Mouse (Mus musculus): ENCODE measurements around the gene Nfix. TPM values are rescaled to one million over a fixed set of nuclear protein-coding genes. Genes with fewer than 3 reads are reported as not detected.

Gene Nfix
- polyA plus RNA-seq, 1 experiment from 2014 or later = 28.7 TPM

DNA sequence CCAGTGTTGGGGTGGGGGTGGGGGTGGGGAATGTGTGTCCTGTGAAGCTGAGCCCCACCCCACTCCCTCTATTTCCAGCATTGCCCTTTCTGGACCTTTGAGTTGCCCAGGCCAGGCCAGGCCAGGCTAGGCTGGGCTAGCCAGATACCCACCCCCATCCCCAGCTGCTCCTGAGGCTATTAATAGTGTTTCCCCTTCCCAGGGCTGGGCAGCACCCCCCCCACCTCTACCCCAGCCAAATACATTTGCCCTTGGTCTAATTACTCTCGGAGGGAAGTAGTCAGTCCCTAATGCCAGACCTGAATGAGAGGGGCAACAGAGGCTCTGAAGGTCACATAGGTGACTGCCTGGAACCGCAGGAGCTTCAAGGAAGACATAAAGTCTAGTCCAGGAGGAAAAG lies 64.5 kb downstream of the Nfix start:
- WGBS = 37% methylated on average over 2 of the region's 2 CpGs
- Histone ChIP-seq H3K27ac (replicated peaks) (no peak overlapping the region; the same call in 1 of the 2 replicates), H3K36me3 (no peaks in the 10 kb centered on the region), H3K27me3 (peaks cover 76% of the 10 kb centered on the region), H3K4me2 (no peak overlapping the region), H3K9me3 (no peaks in the 10 kb centered on the region), H3K4me3 (no peak overlapping the region), H3K4me1 (replicated peaks) (peaks cover 97% of the 10 kb centered on the region), H3K9ac (peak overlapping the region; percentile 13)
- ATAC-seq (ENCODE audit: low read depth) = no peak

DNA sequence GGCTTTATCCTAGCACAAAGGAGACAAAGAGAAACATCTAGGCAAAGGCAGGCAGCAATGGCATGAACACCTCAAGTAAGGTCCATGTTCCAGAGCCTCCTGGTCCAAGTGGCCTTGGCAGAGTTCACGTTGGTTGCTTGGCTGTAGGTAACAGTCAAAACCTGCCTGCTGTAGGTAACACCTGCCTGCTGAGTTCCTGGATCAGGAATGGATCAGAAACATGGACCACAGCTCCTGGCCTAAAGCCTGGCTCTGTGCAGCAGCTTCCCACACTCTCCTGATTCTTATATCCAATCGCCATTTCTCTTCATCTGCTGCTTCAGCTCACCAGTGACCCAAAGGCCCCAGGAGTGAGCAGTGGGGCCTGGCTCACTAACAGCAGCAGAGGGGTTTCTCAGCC lies 65.5 kb downstream of the Nfix start:
- WGBS = 80% methylated on average over 2 of the region's 2 CpGs
- Histone ChIP-seq H3K4me1 (replicated peaks) (peaks cover 97% of the 10 kb centered on the region), H3K36me3 (no peaks in the 10 kb centered on the region), H3K9ac (no peak overlapping the region), H3K4me2 (no peak overlapping the region), H3K27ac (replicated peaks) (no peak overlapping the region), H3K27me3 (peaks cover 67% of the 10 kb centered on the region), H3K9me3 (no peaks in the 10 kb centered on the region), H3K4me3 (no peak overlapping the region)
- ATAC-seq (ENCODE audit: low read depth) = no peak

DNA sequence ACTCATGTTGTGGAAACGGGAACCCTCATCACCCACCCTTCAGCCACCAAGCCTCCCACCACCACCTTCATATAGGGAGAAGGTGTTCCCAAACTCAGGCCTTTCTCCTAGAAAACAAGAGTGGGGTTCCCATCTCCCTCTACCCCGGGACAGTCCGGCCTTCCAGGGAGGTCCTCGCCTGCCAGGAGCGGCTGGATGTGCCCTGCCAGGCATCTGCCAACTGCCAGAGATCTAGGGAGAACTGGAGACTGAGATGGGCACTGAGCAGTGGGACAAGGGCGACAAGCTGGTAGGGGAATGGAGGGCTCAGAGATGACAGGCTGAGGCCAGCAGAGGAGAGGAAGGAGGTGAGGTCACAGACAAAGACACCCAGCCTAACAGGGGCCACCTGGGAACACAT lies 66.2 kb downstream of the Nfix start:
- WGBS = 92% methylated on average over 6 of the region's 6 CpGs
- Histone ChIP-seq H3K9me3 (no peaks in the 10 kb centered on the region), H3K27me3 (peaks cover 59% of the 10 kb centered on the region), H3K4me3 (no peak overlapping the region), H3K4me2 (no peak overlapping the region), H3K4me1 (replicated peaks) (peaks cover 97% of the 10 kb centered on the region), H3K9ac (no peak overlapping the region), H3K27ac (replicated peaks) (0 out of 2 replicates have a peak overlapping the region, but pooled peaks have one; percentile 3), H3K36me3 (no peaks in the 10 kb centered on the region)
- no peak for ATAC-seq (ENCODE audit: low read depth)

DNA sequence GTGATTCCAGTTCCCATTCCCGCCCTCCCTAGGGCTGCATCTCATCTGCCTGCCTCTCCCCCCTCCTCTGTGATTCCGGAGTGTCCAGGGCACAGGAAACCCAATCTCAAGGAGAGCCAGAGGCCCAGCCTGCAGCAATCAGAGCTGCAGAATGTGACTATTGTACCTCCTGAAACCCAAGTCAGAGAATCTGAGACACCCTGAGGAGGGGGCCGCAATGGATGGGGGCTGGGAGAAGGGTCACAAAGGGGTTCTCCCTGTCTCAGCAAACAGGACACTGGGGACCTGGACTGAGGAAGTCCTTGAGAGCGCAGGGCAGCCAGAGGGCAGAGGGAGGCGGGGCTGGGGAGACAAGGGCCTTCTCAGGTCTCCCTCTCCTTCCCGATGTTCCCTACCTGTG lies 67.1 kb downstream of the Nfix start:
- Histone ChIP-seq H3K27ac (replicated peaks) (peak overlapping the region; percentile 90), H3K27me3 (peaks cover 50% of the 10 kb centered on the region)
- WGBS = 49% methylated on average over 6 of the region's 6 CpGs

DNA sequence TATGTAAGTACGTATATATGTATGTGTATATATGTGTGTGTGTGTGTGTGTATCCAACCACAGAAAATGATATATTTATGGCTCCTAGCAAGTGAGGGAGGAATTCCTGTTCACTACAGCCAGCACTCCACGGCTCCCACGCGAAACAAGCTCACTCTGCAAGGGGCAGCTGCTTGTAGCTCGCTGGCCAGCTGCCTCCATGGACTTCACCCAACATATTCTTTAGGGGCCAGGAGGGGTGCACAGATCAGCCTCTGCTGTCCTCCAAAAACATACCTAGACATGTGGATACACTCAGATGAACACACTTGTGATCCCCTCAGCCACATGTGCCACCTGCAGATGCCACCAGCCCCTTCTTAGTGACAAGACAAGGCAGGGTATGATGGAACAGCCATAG lies 67.6 kb downstream of the Nfix start:
- H3K9me3 ChIP-seq = no peaks in the 10 kb centered on the region
- no peak for ATAC-seq (ENCODE audit: low read depth)
- WGBS = 51% methylated on average over 5 of the region's 5 CpGs
- H3K9ac ChIP-seq = no peak overlapping the region
- no peak overlapping the region for H3K4me3 ChIP-seq
- H3K27ac ChIP-seq (replicated peaks) = peak overlapping the region; percentile 90
- H3K4me1 ChIP-seq (replicated peaks) = peaks cover 97% of the 10 kb centered on the region
- 0 out of 2 replicates have a peak, but pooled peaks cover 2% of the 10 kb centered on the region for H3K36me3 ChIP-seq
- H3K27me3 ChIP-seq = peaks cover 45% of the 10 kb centered on the region
- no peak overlapping the region for H3K4me2 ChIP-seq

More for the DNA sequence above, 67.1 kb downstream of the Nfix start:
- Histone ChIP-seq H3K36me3 (no peaks in the 10 kb centered on the region), H3K4me2 (no peak overlapping the region), H3K4me3 (no peak overlapping the region), H3K4me1 (replicated peaks) (peaks cover 97% of the 10 kb centered on the region), H3K9ac (0 out of 2 replicates have a peak overlapping the region, but pooled peaks have one; percentile 31), H3K9me3 (no peaks in the 10 kb centered on the region)
- no peak for ATAC-seq (ENCODE audit: low read depth)

DNA sequence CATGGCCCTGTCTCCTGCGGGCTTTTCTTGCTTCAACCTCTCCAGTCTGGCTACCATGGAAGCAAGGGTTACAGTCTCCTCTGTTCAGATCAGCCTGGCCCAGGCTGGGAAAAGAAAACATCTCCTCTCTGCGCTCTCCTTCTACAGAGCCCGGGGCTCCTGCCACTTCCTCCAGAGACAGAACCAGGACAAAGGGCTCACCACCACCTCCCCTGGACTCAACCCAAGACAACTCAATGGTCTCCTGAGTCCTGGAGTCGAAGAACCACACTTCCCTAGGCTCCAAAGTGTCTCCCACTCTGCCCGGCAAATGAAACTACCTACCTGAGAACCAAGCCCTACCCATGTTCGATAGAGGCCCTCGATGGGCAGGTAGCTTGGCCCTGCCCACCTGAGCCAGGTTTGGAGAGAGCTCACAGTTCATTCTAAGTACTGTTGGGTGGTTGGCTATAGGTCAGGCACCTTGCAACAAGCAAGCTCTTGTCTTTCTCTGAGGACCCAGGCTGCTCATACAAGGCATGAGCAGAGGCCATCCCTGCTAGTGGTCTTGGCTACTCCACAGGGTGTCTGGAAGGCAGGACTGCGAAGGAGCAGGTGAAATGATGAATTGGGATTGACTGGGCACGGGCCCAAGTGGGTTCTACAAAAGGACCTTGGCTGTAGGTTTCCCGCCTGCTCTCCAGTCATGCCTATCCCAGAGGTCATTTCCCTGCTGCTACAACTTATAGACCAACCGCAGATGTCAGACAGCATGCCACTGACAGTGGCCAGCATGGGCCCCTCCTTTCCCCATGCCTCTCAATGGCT lies 68.6 kb downstream of the Nfix start:
- peaks cover 95% of the 10 kb centered on the region for H3K4me1 ChIP-seq (replicated peaks)
- 62% methylated on average over 11 of the region's 11 CpGs for WGBS
- H3K4me3 ChIP-seq = no peak overlapping the region
- H3K4me2 ChIP-seq = no peak overlapping the region
- peak overlapping the region; percentile 90 for H3K27ac ChIP-seq (replicated peaks)
- no peaks in the 10 kb centered on the region for H3K9me3 ChIP-seq
- H3K36me3 ChIP-seq = peaks cover 12% of the 10 kb centered on the region; the same call in 1 of the 2 replicates
- ATAC-seq (ENCODE audit: low read depth) = no peak
- peak overlapping the region; percentile 47 for H3K9ac ChIP-seq
- H3K27me3 ChIP-seq = peaks cover 36% of the 10 kb centered on the region

DNA sequence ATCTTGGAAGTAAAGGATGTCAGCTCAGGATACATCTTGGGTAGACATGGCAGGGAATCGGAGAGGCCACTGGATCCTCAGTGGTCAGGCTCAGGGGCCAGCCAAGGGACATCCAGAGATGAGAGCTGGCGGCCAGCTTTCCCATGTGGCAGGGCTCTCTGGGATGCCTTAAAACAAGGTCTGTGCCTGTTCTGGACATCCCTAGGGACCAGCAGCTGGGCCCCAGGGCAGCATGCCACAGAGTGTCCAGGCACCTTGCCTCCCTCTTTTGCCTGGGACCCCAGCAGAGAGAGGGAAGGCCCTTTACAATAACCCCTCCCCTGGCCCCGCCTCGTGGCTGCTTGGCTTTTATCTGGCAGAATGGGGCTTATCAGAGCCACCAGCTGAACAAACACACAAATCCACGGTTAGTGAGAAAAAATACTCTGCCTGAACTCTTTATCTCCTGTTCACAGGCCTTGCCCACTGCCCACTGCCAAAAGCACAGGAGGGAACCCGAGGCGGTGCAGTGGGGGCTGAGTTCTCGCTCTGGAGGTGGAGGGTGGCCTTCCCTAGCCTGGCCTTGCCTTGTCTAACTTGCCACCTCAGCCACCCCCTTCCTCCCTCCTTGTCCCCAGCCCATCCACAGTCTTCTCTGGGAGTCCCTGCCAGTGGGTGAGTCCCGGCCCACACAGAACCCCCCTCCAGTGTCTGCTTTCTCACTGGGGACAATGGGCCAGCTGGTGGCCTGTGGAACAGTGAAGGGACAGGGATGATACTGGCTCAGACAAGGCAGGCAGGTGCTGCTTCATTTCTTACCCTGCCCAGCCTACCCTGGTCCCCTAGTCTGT lies 69.4 kb downstream of the Nfix start:
- ATAC-seq (ENCODE audit: low read depth) = peak; percentile 30; the same call in 1 of the 2 replicates
- H3K9ac ChIP-seq = peak overlapping the region; percentile 47; the same call in 1 of the 2 replicates
- WGBS = 34% methylated on average over 9 of the region's 9 CpGs

DNA sequence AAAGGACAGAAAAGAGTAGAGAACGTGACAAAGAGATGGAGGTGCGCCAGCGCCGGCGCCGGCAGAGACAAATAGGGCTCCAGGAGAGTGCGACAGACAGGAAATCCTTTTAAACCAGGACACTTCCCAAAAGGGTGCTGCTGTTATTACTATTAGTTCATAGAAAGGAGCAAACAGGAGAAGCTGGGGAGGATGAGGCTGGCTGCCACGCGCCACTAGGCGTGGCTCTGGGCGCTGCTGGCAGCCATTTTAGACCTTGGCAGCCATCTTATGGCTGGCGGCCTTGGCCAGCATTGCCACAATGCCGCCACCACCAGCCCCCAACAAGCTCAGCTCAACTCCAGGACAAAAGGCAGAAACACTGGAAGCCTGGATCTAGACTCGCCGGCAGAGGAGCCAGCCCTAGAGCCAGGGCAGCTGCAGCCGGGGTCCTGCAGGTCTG lies 70.2 kb downstream of the Nfix start:
- Histone ChIP-seq H3K4me3 (no peak overlapping the region), H3K9me3 (no peaks in the 10 kb centered on the region), H3K36me3 (peaks cover 25% of the 10 kb centered on the region; the same call in 1 of the 2 replicates), H3K27ac (replicated peaks) (peak overlapping the region; percentile 90), H3K27me3 (peaks cover 25% of the 10 kb centered on the region), H3K4me2 (no peak overlapping the region), H3K9ac (peak overlapping the region; percentile 47; the same call in 1 of the 2 replicates), H3K4me1 (replicated peaks) (peaks cover 97% of the 10 kb centered on the region)
- 91% methylated on average over 16 of the region's 16 CpGs for WGBS
- ATAC-seq (ENCODE audit: low read depth) = no peak

More for the DNA sequence above, 69.4 kb downstream of the Nfix start:
- H3K4me2 ChIP-seq = no peak overlapping the region
- no peak overlapping the region for H3K4me3 ChIP-seq
- peaks cover 95% of the 10 kb centered on the region for H3K4me1 ChIP-seq (replicated peaks)
- peaks cover 20% of the 10 kb centered on the region; the same call in 1 of the 2 replicates for H3K36me3 ChIP-seq
- peaks cover 27% of the 10 kb centered on the region for H3K27me3 ChIP-seq
- no peaks in the 10 kb centered on the region for H3K9me3 ChIP-seq
- peak overlapping the region; percentile 90 for H3K27ac ChIP-seq (replicated peaks)

DNA sequence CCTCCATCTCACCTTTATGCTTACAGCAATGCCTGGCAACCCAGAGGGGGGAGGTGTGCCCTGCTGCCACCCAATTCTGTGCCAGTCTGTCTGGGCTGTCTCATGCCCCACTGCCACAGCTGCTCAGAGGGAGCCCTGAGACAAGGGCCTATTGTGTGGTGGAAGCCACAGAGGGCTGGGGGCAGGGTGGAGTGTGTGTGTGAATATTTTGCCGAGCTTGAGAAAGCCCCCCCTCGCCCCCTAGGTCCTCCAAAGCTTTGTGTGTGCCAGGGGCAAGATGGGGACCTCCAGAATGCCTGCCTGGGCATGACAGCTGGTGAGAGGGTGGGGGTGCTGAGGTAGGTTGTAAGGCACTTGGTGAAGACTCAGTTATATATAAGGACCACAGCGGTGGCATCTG lies 71.7 kb downstream of the Nfix start:
- ATAC-seq (ENCODE audit: low read depth) = peak; percentile 77

DNA sequence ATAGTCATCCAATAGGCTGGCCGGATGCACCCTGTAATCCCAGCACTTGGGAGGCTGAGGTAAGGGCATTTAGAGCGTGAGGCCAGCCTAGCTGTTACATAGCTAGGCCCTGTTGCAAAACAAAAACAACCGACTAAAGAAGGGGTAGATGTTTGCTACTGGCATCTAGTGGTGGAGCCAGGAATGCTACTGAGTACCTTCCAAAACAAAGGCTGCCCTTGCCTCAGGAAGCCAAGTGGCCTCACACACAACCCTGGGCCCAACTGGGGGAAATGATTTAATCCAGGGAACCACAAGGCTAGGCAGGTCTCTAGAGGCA lies 74.2 kb downstream of the Nfix start:
- Histone ChIP-seq H3K4me1 (replicated peaks) (peaks cover 98% of the 10 kb centered on the region), H3K4me2 (no peak overlapping the region), H3K9ac (no peak overlapping the region), H3K36me3 (peaks cover 29% of the 10 kb centered on the region; the same call in 1 of the 2 replicates), H3K9me3 (no peaks in the 10 kb centered on the region), H3K4me3 (no peak overlapping the region), H3K27ac (replicated peaks) (peak overlapping the region; percentile 94), H3K27me3 (peaks cover 17% of the 10 kb centered on the region)
- no peak for ATAC-seq (ENCODE audit: low read depth)
- 17% methylated on average over 3 of the region's 3 CpGs for WGBS

More for the DNA sequence above, 71.7 kb downstream of the Nfix start:
- Histone ChIP-seq H3K9ac (no peak overlapping the region), H3K4me2 (0 out of 2 replicates have a peak overlapping the region, but pooled peaks have one; percentile 1), H3K36me3 (peaks cover 25% of the 10 kb centered on the region; the same call in 1 of the 2 replicates), H3K27me3 (peaks cover 14% of the 10 kb centered on the region), H3K4me3 (no peak overlapping the region), H3K4me1 (replicated peaks) (peaks cover 98% of the 10 kb centered on the region), H3K9me3 (no peaks in the 10 kb centered on the region), H3K27ac (replicated peaks) (peak overlapping the region; percentile 90)
- 48% methylated on average over 3 of the region's 3 CpGs for WGBS

DNA sequence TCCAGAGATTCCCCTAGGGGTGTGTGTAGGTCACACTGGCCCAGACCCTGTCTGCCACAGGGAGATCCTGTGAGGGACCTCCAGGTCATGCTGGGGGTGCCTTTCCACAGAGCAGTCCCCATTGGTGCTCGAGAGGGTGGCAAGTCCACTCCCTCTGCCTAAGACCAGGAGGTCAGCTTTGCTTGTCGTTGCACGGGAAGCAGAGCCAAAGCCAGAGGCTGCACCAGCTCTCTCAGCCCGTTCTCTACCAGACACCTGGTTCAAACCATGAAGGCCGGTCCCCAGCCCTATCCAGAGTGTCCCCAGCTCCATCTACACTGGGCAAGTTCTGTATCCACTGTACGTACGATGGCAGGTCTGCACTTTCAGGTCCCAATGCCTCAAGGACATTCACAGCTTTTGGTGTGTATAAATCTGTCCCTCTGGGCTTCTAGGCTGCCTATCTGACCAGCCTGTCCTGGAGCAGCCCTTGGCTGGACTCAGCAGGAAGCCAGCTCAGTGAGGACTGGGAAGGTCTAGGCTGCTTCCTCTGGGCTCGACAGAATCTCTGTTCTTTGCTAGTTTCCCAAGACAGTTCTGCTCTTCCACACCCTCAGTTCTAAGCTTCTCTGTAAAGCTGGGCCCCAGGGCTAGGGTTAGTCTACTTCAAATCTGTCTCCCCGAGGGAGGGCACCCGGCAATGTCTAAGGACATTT lies 74.8 kb downstream of the Nfix start:
- WGBS = 60% methylated on average over 10 of the region's 10 CpGs
- H3K27ac ChIP-seq (replicated peaks) = peak overlapping the region; percentile 94
- 0 out of 2 replicates have a peak overlapping the region, but pooled peaks have one; percentile 1 for H3K4me2 ChIP-seq
- ATAC-seq (ENCODE audit: low read depth) = no peak
- peaks cover 96% of the 10 kb centered on the region for H3K4me1 ChIP-seq (replicated peaks)
- no peaks in the 10 kb centered on the region for H3K9me3 ChIP-seq
- H3K9ac ChIP-seq = peak overlapping the region; percentile 38; the same call in 1 of the 2 replicates
- H3K27me3 ChIP-seq = peaks cover 22% of the 10 kb centered on the region
- no peak overlapping the region for H3K4me3 ChIP-seq
- peaks cover 31% of the 10 kb centered on the region; the same call in 1 of the 2 replicates for H3K36me3 ChIP-seq

Data from neural tube, embryonic 13.5 days (tissue).